Mouse (Mus musculus) left cerebral cortex, postnatal 14 days (tissue): ENCODE data around the gene Smarcd2. TPM values are rescaled to one million over a fixed set of nuclear protein-coding genes. Genes with fewer than 3 reads are reported as not detected.
"Not testable (repeated sequence)": the region's sequence is repeated elsewhere in the genome, so short reads cannot be mapped to it uniquely, and the experiment has no call there.

Experiments
- DNase-seq, 2 experiments: peaks; one replicate each; pipeline ENCODE4 v3.0.0; 2021 to 2022; ENCODE audit warnings: low spot score in 2 of 2, mixed read lengths in 1 of 2
- intact Hi-C: fragments of 180-260 bp; cut with DNase I; formaldehyde crosslinking; loops from one replicate; pipeline ENCODE4 v1.15.1; 2025
- total RNA-seq, 2 experiments: library from RNA; stranded (reverse); gene quantifications; 2 replicates each; pipeline ENCODE4 v1.2.3; 2021

The Smarcd2 gene
- total RNA-seq, 2 experiments from 2014 or later: 14.1 to 15.9 TPM

DNA sequence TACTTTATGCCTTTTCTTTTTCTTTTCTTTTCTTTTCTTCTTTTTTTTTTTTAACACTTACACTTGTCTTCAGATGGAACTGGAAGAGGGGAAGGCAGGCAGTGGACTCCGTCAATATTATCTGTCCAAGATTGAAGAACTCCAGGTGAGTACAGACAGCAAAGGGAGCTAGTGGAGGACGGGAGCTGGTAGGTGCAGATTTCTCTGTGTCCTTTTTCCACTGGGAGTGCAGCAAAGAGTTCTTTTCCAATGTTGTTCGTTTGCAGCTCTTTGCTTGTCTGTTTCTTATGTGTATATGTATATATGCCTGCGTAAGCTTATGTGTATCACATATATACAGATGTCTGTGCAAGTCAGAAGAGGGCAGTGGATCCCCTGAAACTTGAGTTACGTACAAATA, 16.0 kb downstream of the Smarcd2 start:
- intact Hi-C loops: loop anchor here (2.0 to 10.0 kb wide), 3 partner anchors 39 to 528 kb away; partner anchors contain the start of genes Ccdc47, Cep95, Ddx42 and Ddx5
- no peak for DNase-seq

DNA sequence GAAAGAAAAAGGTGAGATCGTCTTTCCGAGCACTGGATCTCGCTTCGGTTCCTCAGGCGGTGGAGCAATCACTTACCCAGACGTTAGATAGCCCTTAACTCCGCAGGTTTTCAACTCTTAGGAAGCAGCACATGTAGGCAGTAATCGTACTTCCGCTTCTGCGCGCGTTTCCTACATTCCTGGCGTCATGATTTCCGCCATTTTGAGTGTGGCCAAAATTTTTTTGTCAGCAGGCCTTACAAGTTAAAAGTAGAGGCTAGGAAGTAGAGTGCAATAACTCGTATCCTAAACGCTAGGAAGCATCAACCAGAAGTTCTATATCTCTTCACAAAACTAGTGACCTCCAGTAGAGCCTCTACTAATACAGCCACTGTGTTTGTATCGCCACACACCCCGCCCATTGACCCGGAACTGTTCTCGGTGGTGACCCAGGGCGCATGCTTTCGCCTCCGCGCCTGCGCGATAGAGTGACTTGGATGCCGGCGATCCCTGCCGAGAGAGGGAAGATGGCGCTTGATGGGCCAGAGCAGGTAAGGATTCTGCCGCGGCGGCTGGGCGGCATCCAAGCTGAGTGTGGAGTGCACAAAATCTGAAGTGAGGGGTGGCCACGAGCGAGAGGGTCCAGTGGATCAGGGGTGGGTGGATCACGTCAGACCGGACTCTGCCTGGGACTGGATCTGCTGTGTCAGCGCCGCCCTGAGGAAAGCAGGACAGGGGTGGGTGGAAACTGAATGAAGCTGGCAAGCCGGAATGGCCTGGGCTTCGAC, 16.9 kb downstream of the Smarcd2 start, which contains the start of the genes Ftsj3 and Psmc5:
Gene Ftsj3, minus strand, starts transcription at position 395 of the 767 bp plus-strand sequence.
Gene Psmc5, plus strand, starts transcription at position 470 of the 767 bp plus-strand sequence.
- DNase-seq: peak; percentile 98
- intact Hi-C loops: loop anchor here (2.0 to 10.0 kb wide), 3 partner anchors 39 to 529 kb away; partner anchors contain the start of genes Ccdc47, Cep95, Ddx42 and Ddx5

DNA sequence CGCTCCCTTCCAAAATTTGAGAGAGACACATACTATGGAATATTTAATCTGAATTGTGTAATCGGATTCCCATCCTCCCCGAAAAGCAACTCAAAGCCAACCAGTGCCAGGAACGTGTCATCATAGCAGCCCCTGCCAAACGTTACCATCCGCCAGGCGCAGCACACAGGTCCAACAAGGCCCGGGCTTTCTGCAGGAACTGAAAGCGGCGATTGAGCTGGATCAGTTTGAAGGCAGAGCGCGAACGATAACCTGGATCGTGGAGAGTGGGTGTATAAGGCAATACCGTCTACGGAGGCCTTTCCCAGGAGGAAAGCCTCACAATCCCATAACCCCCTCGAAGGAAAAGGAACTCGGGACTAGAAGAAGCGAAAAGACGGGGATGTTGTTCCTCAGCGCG, 17.6 kb downstream of the Smarcd2 start:
- no peak for DNase-seq
- intact Hi-C loops: loop anchor here (5.0 to 10.0 kb wide), 2 partner anchors 38 to 530 kb away; partner anchors contain the start of genes Ccdc47, Cep95, Ddx42 and Ddx5

DNA sequence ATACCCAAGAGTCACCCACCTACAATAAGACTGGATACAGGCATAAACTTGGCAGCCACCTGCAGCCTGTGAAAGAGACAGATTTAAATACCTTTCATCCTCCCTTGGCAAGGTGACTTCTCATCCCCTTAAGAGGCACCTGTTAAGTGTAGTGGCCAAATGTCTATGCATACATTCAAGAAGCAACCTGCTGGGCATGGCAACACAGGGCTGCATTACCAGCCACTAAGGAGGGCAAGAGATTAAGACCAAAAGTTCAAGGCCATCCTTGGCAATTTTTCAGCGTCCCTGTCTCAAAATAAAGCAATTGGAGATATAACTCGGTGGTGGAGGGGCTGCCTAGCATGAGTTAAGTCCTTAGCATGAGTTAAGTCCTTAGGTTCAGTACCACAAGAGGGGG, 18.0 kb downstream of the Smarcd2 start:
- intact Hi-C loops: loop anchor here (5.0 to 10.0 kb wide), 2 partner anchors 37 to 530 kb away; partner anchors contain the start of genes Ccdc47, Cep95, Ddx42 and Ddx5

DNA sequence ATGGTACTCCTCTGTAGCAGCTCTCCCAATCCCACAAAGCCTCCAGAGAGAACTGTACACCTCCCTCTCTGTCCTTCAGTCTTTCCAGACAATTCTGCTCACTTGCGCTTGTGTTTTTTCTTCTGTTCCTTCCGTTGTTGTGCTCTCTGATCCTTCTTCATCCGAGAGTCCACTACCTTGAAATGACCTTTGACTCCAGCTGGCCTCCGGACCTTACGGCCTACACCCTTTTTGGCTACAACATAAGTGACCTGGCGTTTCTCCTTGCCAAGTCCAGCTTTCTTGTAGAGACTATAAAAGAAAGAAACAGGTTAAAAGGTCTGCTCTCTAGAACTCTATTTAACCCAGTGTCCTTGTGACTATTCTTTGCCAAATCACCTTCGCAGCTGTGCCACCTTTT, 23.4 kb downstream of the Smarcd2 start:
- intact Hi-C loops: no loop called here
- no peak for DNase-seq

More for the DNA sequence above, 18.0 kb downstream of the Smarcd2 start:
- DNase-seq: no peak

DNA sequence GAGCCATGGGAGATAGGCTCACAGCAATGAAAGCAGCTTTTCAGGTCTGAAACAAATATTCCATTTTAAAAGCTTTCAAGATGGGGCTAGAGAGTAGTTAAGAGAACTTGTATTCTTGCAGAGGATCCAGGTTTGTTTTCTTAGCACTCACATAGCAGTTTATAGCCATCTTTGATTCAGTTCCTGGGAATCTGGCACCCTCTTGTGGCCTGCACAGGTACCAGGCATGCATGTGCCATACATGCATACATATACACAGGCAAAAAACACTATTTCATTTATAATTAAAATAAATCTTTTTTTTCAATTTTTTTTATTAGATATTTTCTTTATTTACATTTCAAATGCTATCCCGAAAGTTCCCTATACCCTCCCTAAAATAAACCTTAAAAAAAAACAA, 25.9 kb downstream of the Smarcd2 start:
- DNase-seq: no peak
- intact Hi-C loops: no loop called here

DNA sequence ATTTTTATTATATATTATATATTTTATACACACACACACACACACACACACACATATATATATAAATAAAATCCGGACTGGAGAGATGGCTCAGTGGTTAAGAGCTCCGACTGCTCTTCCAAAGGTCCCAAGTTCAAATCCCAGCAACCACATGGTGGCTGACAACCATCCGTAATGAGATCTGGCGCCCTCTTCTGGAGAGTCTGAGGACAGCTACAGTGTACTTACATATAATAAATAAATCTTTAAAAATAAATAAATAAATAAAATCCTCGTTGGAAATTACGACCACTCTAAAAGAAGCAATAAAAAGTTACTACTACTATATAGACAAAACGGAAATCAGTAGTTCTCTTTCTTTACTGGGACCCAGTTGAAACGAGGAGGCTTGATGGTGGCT, 38.8 kb downstream of the Smarcd2 start:
- DNase-seq, intact Hi-C loops: not testable (repeated sequence)

DNA sequence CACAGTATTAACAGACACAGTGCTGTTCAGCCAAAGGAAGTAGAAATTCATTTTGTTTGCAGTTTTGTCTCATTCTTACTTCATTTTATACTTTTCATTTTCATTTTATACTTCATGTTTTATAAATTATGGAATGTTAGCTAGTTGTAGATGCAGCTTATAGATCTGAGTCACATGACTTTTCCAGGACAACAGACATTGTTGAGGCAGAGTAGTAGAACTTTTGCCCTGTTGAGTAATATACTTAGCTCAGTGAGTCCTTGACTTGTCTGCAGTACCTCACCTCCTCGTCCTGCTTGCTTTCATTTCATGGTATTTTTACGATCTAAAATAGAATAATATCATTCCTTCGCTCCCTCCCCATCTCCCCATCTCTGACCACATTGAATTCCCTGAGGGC, 52.2 kb downstream of the Smarcd2 start:
- DNase-seq: no peak
- intact Hi-C loops: no loop called here

DNA sequence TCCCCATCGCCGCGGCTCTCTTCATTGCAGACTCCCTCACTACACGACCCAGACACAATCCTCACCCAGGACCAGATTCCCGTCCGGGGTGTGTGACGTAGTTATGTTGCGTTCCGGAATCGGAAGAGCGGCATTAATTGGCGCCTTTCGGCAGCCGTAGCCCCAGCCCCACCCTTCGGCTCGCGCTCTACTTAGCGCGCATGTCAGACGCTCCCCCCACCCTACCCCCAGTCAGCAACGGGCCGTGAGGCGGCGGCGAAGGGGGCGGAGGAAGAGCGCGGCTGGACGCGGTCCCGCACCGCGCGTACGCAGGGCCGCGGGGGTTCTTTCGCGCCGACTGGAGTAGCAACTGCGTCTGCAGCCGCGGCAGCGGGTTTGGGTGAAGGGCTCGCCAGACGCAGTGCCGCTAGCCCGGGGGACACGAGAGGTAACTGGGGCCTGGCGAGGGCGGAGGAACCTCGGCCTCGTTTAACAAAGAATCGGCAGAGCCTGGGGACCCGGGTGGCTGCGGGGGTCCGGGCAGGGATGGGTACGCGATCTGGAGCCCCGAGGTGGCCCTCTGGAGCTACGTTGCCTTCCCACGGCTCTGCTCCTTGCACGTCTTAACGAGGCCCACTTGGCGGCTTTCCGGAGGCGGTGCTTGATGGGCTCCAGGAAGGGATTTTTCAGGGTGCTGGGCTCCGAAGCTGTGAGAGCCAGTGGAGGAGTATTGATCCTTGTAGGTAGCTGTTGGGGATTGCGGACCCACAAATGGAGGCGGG, 55.9 kb downstream of the Smarcd2 start, which contains the start of gene Ddx42:
Gene Ddx42, plus strand, starts transcription at position 197 of the 761 bp plus-strand sequence.
- intact Hi-C loops: loop anchor here (5.0 kb wide), 1 partner anchor 40 kb away; the partner anchor contains the start of genes Ftsj3 and Psmc5
- DNase-seq: peak; percentile 93 to 95

DNA sequence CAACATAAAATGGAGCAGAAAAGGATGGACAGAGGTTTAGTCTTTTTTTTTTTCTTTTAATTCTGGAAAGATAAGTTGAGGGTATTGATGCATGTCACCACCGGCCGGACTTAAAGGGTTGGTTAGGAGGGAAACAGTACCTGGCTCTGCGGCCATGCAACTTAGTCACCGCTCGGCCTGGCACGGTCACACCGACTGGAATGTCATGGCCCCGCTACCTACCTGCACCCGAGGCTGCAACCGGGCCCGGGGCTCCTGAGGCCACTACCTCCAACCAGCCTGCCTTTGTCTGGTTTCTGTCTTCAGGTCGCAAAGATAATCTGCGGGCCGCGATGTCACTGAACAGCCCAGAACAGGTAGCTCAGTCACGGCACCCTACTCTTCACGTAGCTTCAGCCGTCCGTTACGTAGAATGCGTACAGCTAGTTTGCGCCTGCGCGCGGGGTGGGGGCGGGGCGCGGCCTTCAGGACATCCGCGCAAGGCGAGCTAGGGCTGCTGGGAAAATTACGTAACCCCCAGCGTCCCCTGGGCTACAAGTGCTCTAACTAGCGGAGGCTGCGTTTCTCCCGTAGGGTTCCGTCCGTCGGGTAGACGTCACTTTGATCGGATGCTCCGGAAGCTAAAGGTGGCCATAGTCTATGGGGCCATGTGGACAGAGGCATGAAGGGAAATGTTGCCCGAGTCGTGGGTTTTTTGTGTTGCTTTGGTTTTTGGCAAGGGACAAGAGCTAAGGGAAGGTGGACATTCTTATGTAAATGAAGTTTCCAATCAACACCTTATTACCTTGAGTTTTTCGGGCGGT, 56.6 kb downstream of the Smarcd2 start, which contains the start of gene Ccdc47:
Gene Ccdc47, minus strand, starts transcription at position 418 of the 803 bp plus-strand sequence.
- intact Hi-C loops: loop anchor here (5.0 kb wide), 1 partner anchor 41 kb away; the partner anchor contains the start of genes Ftsj3 and Psmc5
- peak; percentile 98 to 99 for DNase-seq

DNA sequence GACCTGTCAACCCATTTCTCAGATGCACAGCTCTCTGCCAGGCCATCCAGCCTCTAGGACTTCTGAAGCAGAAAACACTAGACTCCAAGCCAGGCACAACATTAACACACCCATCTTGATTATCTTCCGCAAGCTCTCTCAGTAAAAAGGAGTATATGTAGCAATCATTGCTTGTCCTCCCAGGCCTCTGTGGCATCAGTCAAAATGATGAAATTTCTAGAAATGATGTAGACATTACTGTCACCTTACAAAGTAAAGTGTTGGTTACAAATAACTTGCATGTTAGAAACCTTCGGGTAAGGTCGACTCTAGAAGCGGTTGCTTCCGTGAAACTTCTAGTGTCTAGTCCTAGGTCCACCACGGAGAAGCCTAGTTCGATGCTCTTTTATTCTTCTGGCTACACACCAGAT, 57.3 kb downstream of the Smarcd2 start:
- intact Hi-C loops: loop anchor here (5.0 kb wide), 1 partner anchor 42 kb away; the partner anchor contains the start of genes Ftsj3 and Psmc5
- DNase-seq: no peak

DNA sequence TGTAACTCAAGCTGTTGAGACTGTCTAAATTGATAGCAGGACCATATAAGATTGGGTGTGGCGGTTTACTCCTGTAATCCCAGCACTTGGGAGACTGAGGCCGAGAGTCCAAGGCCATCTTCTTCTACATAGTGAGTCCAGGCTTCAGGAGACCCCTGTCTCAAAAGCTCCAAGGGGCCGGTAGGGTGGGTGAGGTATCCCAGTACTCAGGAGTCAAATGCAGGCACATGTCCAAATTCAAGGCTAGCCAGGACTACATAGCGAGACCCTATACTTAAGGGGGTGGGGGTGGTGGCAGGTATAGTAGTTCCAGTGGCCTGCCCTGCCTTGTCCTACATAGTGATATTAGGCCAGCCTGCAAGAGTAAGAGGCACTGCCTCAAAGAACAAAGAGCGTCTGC, 57.9 kb downstream of the Smarcd2 start:
- DNase-seq: no peak
- intact Hi-C loops: loop anchor here (5.0 kb wide), 1 partner anchor 42 kb away; the partner anchor contains the start of genes Ftsj3 and Psmc5

Other genes with a start within 250 kb of the Smarcd2 start
- gene Dcaf7, start 236.1 kb downstream of the Smarcd2 start, total RNA-seq: 100 to 1,000 TPM; 209 to 210 TPM
- 10 to 100 TPM; 15.3 to 15.6 TPM for gene Taco1, start 206.9 kb downstream of the Smarcd2 start, total RNA-seq
- 10 to 100 TPM; 24.2 to 29.1 TPM for gene Map3k3, start 188.4 kb downstream of the Smarcd2 start, total RNA-seq
- not detected for gene Gm10840, start 112.1 kb downstream of the Smarcd2 start, total RNA-seq
- gene Limd2, start 112.1 kb downstream of the Smarcd2 start, total RNA-seq: 100 to 1,000 TPM in 1 of 2 experiments, 10 to 100 TPM in 1; 97.2 to 103 TPM
- gene Strada, start 70.8 kb downstream of the Smarcd2 start, total RNA-seq: 10 to 100 TPM; 24.3 to 26.9 TPM
- 10 to 100 TPM; 78.5 to 79.8 TPM for gene Ccdc47, start 56.6 kb downstream of the Smarcd2 start, total RNA-seq
- gene Ddx42, start 56.0 kb downstream of the Smarcd2 start, total RNA-seq: 10 to 100 TPM; 69.0 to 69.4 TPM
- 10 to 100 TPM; 28.9 to 30.7 TPM for gene Ftsj3, start 16.9 kb downstream of the Smarcd2 start, total RNA-seq
- gene Psmc5, start 16.8 kb downstream of the Smarcd2 start, total RNA-seq: 100 to 1,000 TPM; 145 TPM
- under 1 TPM; 0.11 to 0.20 TPM for gene Tcam1, start 3.7 kb upstream of the Smarcd2 start, total RNA-seq
- gene Gh, start 28.9 kb upstream of the Smarcd2 start, total RNA-seq: not detected
- not detected for gene Cd79b, start 41.8 kb upstream of the Smarcd2 start, total RNA-seq
- under 1 TPM in 1 of 2 experiments, not detected in 1; 0.06 TPM for gene Scn4a, start 80.3 kb upstream of the Smarcd2 start, total RNA-seq
- not detected for gene Prr29, start 92.5 kb upstream of the Smarcd2 start, total RNA-seq
- 1 to 10 TPM; 4.3 to 5.1 TPM for gene Icam2, start 115.1 kb upstream of the Smarcd2 start, total RNA-seq
- 1 to 10 TPM; 6.7 to 8.7 TPM for gene Ern1, start 214.9 kb upstream of the Smarcd2 start, total RNA-seq